In genomic region chr11:69090367-69090766, GRCm38 (mm10) we compare ENCODE assay signal across 9 mouse cellular contexts. TPM values are rescaled to one million over a fixed set of nuclear protein-coding genes. Genes with fewer than 3 reads are reported as not detected.
DNase-seq lines count a peak whose midpoint lies in the region; ATAC-seq lines count a peak whose summit lies in the region.
"Had no signal": no experiment of that assay in that cellular context is flagged by ENCODE, and none has a peak within 500 bp of the region (broad histone marks: within the 10 kb centered on the region; RNA-seq: fewer than 3 reads in every experiment).

No protein-coding gene starts in this region.

- peak overlapping the region; percentile 96; the same call in 1 of the 2 replicates for H3K4me2 ChIP-seq in neural tube, embryonic 12.5 days (replicated peaks)
- peak overlapping the region; percentile 98 for H3K4me2 ChIP-seq in liver, embryonic 12.5 days

- no peaks in the 10 kb centered on the region for H3K9me3 ChIP-seq in erythroblast, embryonic 14.5 days (ENCODE audit: control insufficient read depth, low read length)
- H3K9me3 ChIP-seq in neural tube, embryonic 12.5 days = no peaks in the 10 kb centered on the region
- no peaks in the 10 kb centered on the region for H3K9me3 ChIP-seq in liver, embryonic 12.5 days (replicated peaks)

- peaks cover 75% of the 10 kb centered on the region for H3K4me1 ChIP-seq in erythroblast, embryonic 14.5 days (ENCODE audit: control insufficient read depth)
- peaks cover 36% of the 10 kb centered on the region for H3K4me1 ChIP-seq in neural tube, embryonic 12.5 days
- H3K4me1 ChIP-seq in liver, embryonic 12.5 days = peaks cover 71% of the 10 kb centered on the region

- no peak overlapping the region for H3K9ac ChIP-seq in neural tube, embryonic 12.5 days
- peak overlapping the region; percentile 100 for H3K9ac ChIP-seq in liver, embryonic 12.5 days

- WGBS in neural tube, embryonic 12.5 days = 60% methylated on average over 6 of the region's 6 CpGs
- WGBS in liver, embryonic 12.5 days (ENCODE audit: insufficient replicate concordance) = 64% methylated on average over 5 of the region's 6 CpGs

- ATAC-seq in erythroblast, adult 5-6 weeks (replicated peaks; ENCODE audit: low FRiP score, poor library complexity, severe bottlenecking) = no peak
- ATAC-seq in neural tube, embryonic 12.5 days (ENCODE audit: low FRiP score, low read depth) = no peak
- no peak for ATAC-seq in liver, embryonic 12.5 days

- no peak overlapping the region for H3K27ac ChIP-seq in neural tube, embryonic 12.5 days
- peak overlapping the region; percentile 96 for H3K27ac ChIP-seq in liver, embryonic 12.5 days

- no peaks in the 10 kb centered on the region; the same call in 1 of the 2 replicates for H3K27me3 ChIP-seq in erythroblast, embryonic 14.5 days (ENCODE audit: control insufficient read depth)
- no peaks in the 10 kb centered on the region for H3K27me3 ChIP-seq in neural tube, embryonic 12.5 days (replicated peaks)
- no peaks in the 10 kb centered on the region for H3K27me3 ChIP-seq in liver, embryonic 12.5 days (replicated peaks)

- peak overlapping the region; percentile 100 for H3K4me3 ChIP-seq in erythroblast, embryonic 14.5 days (replicated peaks)
- no peak overlapping the region for H3K4me3 ChIP-seq in neural tube, embryonic 12.5 days
- no peak overlapping the region for H3K4me3 ChIP-seq in liver, embryonic 12.5 days

- no peak for DNase-seq in neural tube, embryonic 10.5 days (ENCODE audit: extremely low spot score, low spot score)
- peak; percentile 54 for DNase-seq in testis, postnatal 10 days (ENCODE audit: low spot score)
- no peak for DNase-seq in thymus, postnatal 36 days
- no peak for DNase-seq in right cerebral cortex, postnatal 36 days (ENCODE audit: low spot score in 2 of 2)
- DNase-seq: right cerebral cortex, postnatal 4 days had no signal

- H3K36me3 ChIP-seq in erythroblast, embryonic 14.5 days (ENCODE audit: control insufficient read depth) = peaks cover 37% of the 10 kb centered on the region
- peaks cover 17% of the 10 kb centered on the region for H3K36me3 ChIP-seq in neural tube, embryonic 12.5 days
- peaks cover 30% of the 10 kb centered on the region for H3K36me3 ChIP-seq in liver, embryonic 12.5 days

RNA-seq across cellular contexts. Expression of gene Vamp2, which starts 2.1 kb away (rescaled TPM):
- 7.9 and 9.1 TPM in 2 replicates for polyA plus RNA-seq in erythroblast, embryonic 14.5 days (2012)
- 50.3 and 58.7 TPM in 2 replicates for total RNA-seq in erythroblast, adult 5-6 weeks (2015; ENCODE audit: low replicate concordance)
- total RNA-seq in erythroblast, adult 5-6 weeks (2017; ENCODE audit: low replicate concordance) = 12.4 and 17.8 TPM in 2 replicates
- polyA plus RNA-seq in neural tube, embryonic 12.5 days (2016; fragmentation: Nextera tagmentation; extraction: Ambion mirVana) = 149 and 174 TPM in 2 replicates
- polyA plus RNA-seq in liver, embryonic 12.5 days (2016; fragmentation: Nextera tagmentation; extraction: Ambion mirVana) = 26.3 and 27.5 TPM in 2 replicates

RNA-seq across cellular contexts. Expression of gene Per1, which starts 4.7 kb away (rescaled TPM):
- polyA plus RNA-seq in erythroblast, embryonic 14.5 days (2012) = 1.4 and 1.5 TPM in 2 replicates
- 2.3 and 3.1 TPM in 2 replicates for total RNA-seq in erythroblast, adult 5-6 weeks (2015; ENCODE audit: low replicate concordance)
- total RNA-seq in erythroblast, adult 5-6 weeks (2017; ENCODE audit: low replicate concordance) = 1.7 and 1.9 TPM in 2 replicates
- polyA plus RNA-seq in neural tube, embryonic 12.5 days (2016; fragmentation: Nextera tagmentation; extraction: Ambion mirVana) = 7.4 and 9.0 TPM in 2 replicates
- 2.5 and 4.0 TPM in 2 replicates for polyA plus RNA-seq in liver, embryonic 12.5 days (2016; fragmentation: Nextera tagmentation; extraction: Ambion mirVana)

RNA-seq across cellular contexts. Expression of gene Tmem107, which starts 19.8 kb away (rescaled TPM):
- 10.0 and 12.3 TPM in 2 replicates for polyA plus RNA-seq in erythroblast, embryonic 14.5 days (2012)
- total RNA-seq in erythroblast, adult 5-6 weeks (2015; ENCODE audit: low replicate concordance) = 2.3 and 6.1 TPM in 2 replicates
- 2.9 and 3.9 TPM in 2 replicates for total RNA-seq in erythroblast, adult 5-6 weeks (2017; ENCODE audit: low replicate concordance)
- polyA plus RNA-seq in neural tube, embryonic 12.5 days (2016; fragmentation: Nextera tagmentation; extraction: Ambion mirVana) = 36.1 and 39.8 TPM in 2 replicates
- polyA plus RNA-seq in liver, embryonic 12.5 days (2016; fragmentation: Nextera tagmentation; extraction: Ambion mirVana) = 32.0 and 34.8 TPM in 2 replicates

RNA-seq across cellular contexts. Expression of gene Hes7, which starts 29.8 kb away (rescaled TPM):
- 0.05 TPM in 1 of 2 replicates, not detected in the other for polyA plus RNA-seq in erythroblast, embryonic 14.5 days (2012)
- total RNA-seq in erythroblast, adult 5-6 weeks (2015; ENCODE audit: low replicate concordance) = not detected in 2 replicates
- total RNA-seq in erythroblast, adult 5-6 weeks (2017; ENCODE audit: low replicate concordance) = not detected in 2 replicates
- polyA plus RNA-seq in neural tube, embryonic 12.5 days (2016; fragmentation: Nextera tagmentation; extraction: Ambion mirVana) = 0.28 TPM in 2 replicates
- 0.44 and 0.46 TPM in 2 replicates for polyA plus RNA-seq in liver, embryonic 12.5 days (2016; fragmentation: Nextera tagmentation; extraction: Ambion mirVana)

RNA-seq across cellular contexts. Expression of gene Borcs6, which starts 30.9 kb away (rescaled TPM):
- 2.0 and 2.4 TPM in 2 replicates for polyA plus RNA-seq in erythroblast, embryonic 14.5 days (2012)
- total RNA-seq in erythroblast, adult 5-6 weeks (2015; ENCODE audit: low replicate concordance) = 2.5 and 3.1 TPM in 2 replicates
- 1.0 and 4.7 TPM in 2 replicates for total RNA-seq in erythroblast, adult 5-6 weeks (2017; ENCODE audit: low replicate concordance)
- polyA plus RNA-seq in neural tube, embryonic 12.5 days (2016; fragmentation: Nextera tagmentation; extraction: Ambion mirVana) = 17.9 and 18.9 TPM in 2 replicates
- 5.3 and 6.1 TPM in 2 replicates for polyA plus RNA-seq in liver, embryonic 12.5 days (2016; fragmentation: Nextera tagmentation; extraction: Ambion mirVana)
